Mouse (Mus musculus): Measurements from ENCODE around the gene Ppp1r12c. TPM values are rescaled to one million over a fixed set of nuclear protein-coding genes. Genes with fewer than 3 reads are reported as not detected.
A peak's percentile ranks its signal among the peaks of the same experiment; 100 is the strongest.

Gene Ppp1r12c
- polyA plus RNA-seq, 1 experiment from 2014 or later, result 14.9 TPM

DNA sequence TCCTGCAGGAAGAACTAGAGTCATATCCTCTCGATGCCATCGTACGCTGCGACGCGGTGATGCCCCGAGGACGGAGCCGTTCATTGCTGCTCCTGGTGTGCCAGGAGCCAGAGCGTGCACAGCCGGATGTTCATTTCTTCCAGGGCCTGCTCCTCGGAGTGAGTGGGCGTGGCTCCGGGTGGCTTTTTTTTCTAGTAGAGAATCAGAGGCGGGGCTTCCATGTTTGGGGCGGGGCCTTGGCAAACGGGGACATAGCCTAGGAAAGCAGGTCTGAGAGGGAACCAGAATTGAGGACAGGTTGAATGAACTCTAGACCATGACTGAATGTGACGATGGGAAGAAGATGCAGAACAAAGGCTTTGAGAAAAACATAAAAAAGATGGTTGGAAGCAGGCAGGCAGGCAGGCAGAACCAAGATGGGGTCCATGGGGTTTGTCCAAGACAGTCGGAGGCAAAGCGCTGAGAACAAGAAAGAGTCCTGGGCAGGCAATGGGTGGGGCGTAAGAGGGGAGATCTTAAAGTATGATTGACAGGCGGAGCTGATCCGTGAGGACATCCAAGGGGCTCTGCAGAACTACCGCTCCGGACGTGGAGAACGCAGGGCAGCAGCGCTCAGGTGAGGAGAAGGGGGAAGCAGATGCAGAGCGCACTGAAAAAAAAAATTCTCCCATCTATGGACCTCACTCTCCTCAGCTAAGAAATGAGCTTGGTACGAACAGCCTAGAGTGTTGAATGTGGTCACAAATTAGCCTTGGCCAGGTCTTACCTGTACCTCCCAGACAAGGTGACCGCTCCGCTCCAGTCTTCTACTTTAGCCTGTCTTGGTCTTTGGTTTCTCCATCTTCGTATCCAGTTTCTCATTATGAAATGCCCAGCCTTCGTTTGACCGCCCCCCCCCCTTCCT, 31.0 kb downstream of the Ppp1r12c start:
- peak; percentile 62 for DNase-seq
- H3K9ac ChIP-seq (replicated peaks), result no peak overlapping the region
- peak overlapping the region; percentile 63 for H3K4me2 ChIP-seq (ENCODE audit: low read depth, low read length)
- H3K9me3 ChIP-seq (ENCODE audit: low read length), result no peaks in the 10 kb centered on the region
- TF ChIP-seq CTCF (IDR thresholded peaks at IDR 0.05; ENCODE audit: low read depth), result no peak
- no peak for TF ChIP-seq EP300 (IDR thresholded peaks at IDR 0.05; ENCODE audit: low read depth)
- no peak overlapping the region for H3K27ac ChIP-seq (ENCODE audit: low read depth)
- peak; percentile 34; the same call in 1 of the 2 replicates for ATAC-seq
- H3K4me1 ChIP-seq (ENCODE audit: insufficient read depth), result peaks cover 7% of the 10 kb centered on the region; the same call in 1 of the 2 replicates
- H3K27me3 ChIP-seq (ENCODE audit: insufficient read depth, low read length), result peaks cover 28% of the 10 kb centered on the region
- H3K4me3 ChIP-seq (ENCODE audit: low read depth, low read length), result peak overlapping the region; percentile 36
- whole genome bisulfite sequencing (ENCODE audit: insufficient replicate concordance), result 9% methylated on average over 35 of the region's 35 CpGs
- H3K36me3 ChIP-seq (replicated peaks; ENCODE audit: insufficient read depth, low read length), result no peaks in the 10 kb centered on the region

GRCm38 (mm10) chr7:4467801-4468200, 33.7 kb downstream of the Ppp1r12c start:
- Histone ChIP-seq H3K9me3 (ENCODE audit: low read length) (no peaks in the 10 kb centered on the region), H3K27me3 (ENCODE audit: insufficient read depth, low read length) (peaks cover 29% of the 10 kb centered on the region), H3K4me1 (ENCODE audit: insufficient read depth) (peaks cover 7% of the 10 kb centered on the region; the same call in 1 of the 2 replicates), H3K9ac (replicated peaks) (no peak overlapping the region), H3K36me3 (replicated peaks; ENCODE audit: insufficient read depth, low read length) (no peaks in the 10 kb centered on the region), H3K27ac (ENCODE audit: low read depth) (no peak overlapping the region), H3K4me2 (ENCODE audit: low read depth, low read length) (no peak overlapping the region), H3K4me3 (ENCODE audit: low read depth, low read length) (no peak overlapping the region)
- TF ChIP-seq CTCF (IDR thresholded peaks at IDR 0.05; ENCODE audit: low read depth), result no peak
- no peak for TF ChIP-seq EP300 (IDR thresholded peaks at IDR 0.05; ENCODE audit: low read depth)
- WGBS (ENCODE audit: insufficient replicate concordance), result 67% methylated on average over 3 of the region's 3 CpGs
- ATAC-seq (no peak), DNase-seq (no peak)

GRCm38 (mm10) chr7:4464194-4464824, 37.2 kb downstream of the Ppp1r12c start:
- Histone ChIP-seq H3K9me3 (ENCODE audit: low read length) (no peaks in the 10 kb centered on the region), H3K4me1 (ENCODE audit: insufficient read depth) (no peaks in the 10 kb centered on the region), H3K4me2 (ENCODE audit: low read depth, low read length) (no peak overlapping the region; the same call in 1 of the 2 replicates), H3K36me3 (replicated peaks; ENCODE audit: insufficient read depth, low read length) (no peaks in the 10 kb centered on the region), H3K9ac (replicated peaks) (no peak overlapping the region), H3K27ac (ENCODE audit: low read depth) (no peak overlapping the region), H3K27me3 (ENCODE audit: insufficient read depth, low read length) (peaks cover 5% of the 10 kb centered on the region; the same call in 1 of the 2 replicates), H3K4me3 (ENCODE audit: low read depth, low read length) (no peak overlapping the region)
- no peak for TF ChIP-seq CTCF (IDR thresholded peaks at IDR 0.05; ENCODE audit: low read depth)
- no peak for TF ChIP-seq EP300 (IDR thresholded peaks at IDR 0.05; ENCODE audit: low read depth)
- DNase-seq (no peak), ATAC-seq (no peak)
- 15% methylated on average over 11 of the region's 12 CpGs for WGBS (ENCODE audit: insufficient replicate concordance)

DNA sequence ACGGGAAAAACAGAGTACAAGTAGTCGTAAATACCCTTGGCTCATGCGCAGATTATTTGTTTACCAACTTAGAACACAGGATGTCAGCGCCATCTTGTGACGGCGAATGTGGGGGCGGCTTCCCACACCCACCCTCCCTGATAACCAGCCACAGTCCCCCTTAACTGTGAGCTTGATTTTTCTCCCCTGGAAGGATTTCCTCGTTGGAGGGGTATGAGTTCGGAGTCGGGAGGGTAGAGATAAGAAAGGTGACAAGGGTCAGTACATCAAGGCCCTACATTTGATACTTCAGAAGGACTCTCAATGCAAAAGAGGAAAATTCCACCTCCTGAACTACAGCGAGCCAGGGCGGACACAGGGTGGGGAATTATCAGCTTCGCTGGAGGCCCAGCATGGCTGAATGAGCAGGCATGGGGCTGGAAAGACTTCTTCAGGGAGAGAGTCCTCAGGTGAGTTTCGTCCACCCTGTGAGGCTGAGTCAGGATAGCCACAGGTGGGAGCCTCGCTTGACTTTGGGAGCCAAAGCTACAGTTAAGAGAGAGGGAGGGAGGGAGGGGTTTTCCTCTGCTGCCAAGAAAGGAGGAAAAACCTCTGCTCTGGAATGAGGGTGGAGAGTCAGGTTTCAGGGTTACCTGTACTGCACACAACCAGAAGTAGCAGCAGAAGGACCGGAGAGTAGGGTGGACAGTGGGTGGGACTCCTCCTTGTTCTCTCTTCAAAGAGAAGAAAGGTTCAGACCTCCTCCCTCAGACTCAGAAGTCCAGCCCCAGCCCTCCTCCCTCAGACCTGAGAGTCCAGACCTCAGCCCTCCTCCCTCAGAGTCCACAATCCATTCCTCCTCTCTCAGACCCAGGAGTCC, 40.7 kb downstream of the Ppp1r12c start, which contains the start of gene Eps8l1:
Eps8l1 (plus strand) TSS at position 99 of the 859 bp plus-strand sequence.
- 51% methylated on average over 13 of the region's 16 CpGs for WGBS (ENCODE audit: insufficient replicate concordance)
- TF ChIP-seq CTCF (IDR thresholded peaks at IDR 0.05; ENCODE audit: low read depth), result 0 out of 2 replicates have a peak, but pooled peaks have one; percentile 4
- TF ChIP-seq EP300 (IDR thresholded peaks at IDR 0.05; ENCODE audit: low read depth), result no peak
- Histone ChIP-seq H3K27me3 (ENCODE audit: insufficient read depth, low read length) (peaks cover 5% of the 10 kb centered on the region; the same call in 1 of the 2 replicates), H3K36me3 (replicated peaks; ENCODE audit: insufficient read depth, low read length) (no peaks in the 10 kb centered on the region), H3K4me2 (ENCODE audit: low read depth, low read length) (peak within 1 kb of the TSS; percentile 62), H3K9me3 (ENCODE audit: low read length) (no peaks in the 10 kb centered on the region), H3K4me1 (ENCODE audit: insufficient read depth) (no peaks in the 10 kb centered on the region), H3K4me3 (ENCODE audit: low read depth, low read length) (peak within 1 kb of the TSS; percentile 45), H3K27ac (ENCODE audit: low read depth) (peak within 1 kb of the TSS; percentile 85), H3K9ac (replicated peaks) (peak within 1 kb of the TSS; percentile 67)
- ATAC-seq (peak; percentile 75), DNase-seq (peak; percentile 29)

GRCm38 (mm10) chr7:4452644-4453043, 48.8 kb downstream of the Ppp1r12c start:
- H3K9me3 ChIP-seq (ENCODE audit: low read length), result no peaks in the 10 kb centered on the region
- 27% methylated on average over 4 of the region's 4 CpGs for WGBS (ENCODE audit: insufficient replicate concordance)
- no peaks in the 10 kb centered on the region for H3K36me3 ChIP-seq (replicated peaks; ENCODE audit: insufficient read depth, low read length)
- H3K4me2 ChIP-seq (ENCODE audit: low read depth, low read length), result no peak overlapping the region
- ATAC-seq, result no peak
- no peaks in the 10 kb centered on the region for H3K4me1 ChIP-seq (ENCODE audit: insufficient read depth)
- H3K27ac ChIP-seq (ENCODE audit: low read depth), result no peak overlapping the region
- no peak for TF ChIP-seq CTCF (IDR thresholded peaks at IDR 0.05; ENCODE audit: low read depth)
- no peak for TF ChIP-seq EP300 (IDR thresholded peaks at IDR 0.05; ENCODE audit: low read depth)
- DNase-seq, result no peak
- H3K9ac ChIP-seq (replicated peaks), result no peak overlapping the region
- no peaks in the 10 kb centered on the region for H3K27me3 ChIP-seq (ENCODE audit: insufficient read depth, low read length)
- no peak overlapping the region for H3K4me3 ChIP-seq (ENCODE audit: low read depth, low read length)
